In the genomic region with DNA sequence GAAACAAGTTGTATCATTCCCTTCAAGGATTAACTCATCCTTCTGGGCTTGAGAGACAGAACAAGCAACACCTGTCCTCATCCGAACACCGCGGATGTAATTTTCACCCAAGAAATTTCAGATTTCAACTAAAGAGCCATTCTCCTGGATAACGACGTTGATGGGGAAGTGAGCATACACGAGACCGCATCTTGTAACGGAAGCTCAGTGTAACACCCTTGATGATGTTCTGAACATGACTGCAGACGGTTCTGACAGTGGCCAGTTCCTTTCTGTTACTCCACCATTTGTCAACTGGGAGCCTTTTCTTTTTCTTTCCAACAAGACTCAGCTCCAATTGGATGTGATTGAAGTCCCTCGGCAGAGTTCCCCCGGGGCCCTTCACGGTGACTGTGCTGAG, we compare ENCODE assay signal across 2 mouse cellular contexts.
A peak's percentile ranks its signal among the peaks of the same experiment; 100 is the strongest.
TF ChIP-seq lines count a peak whose summit lies in the region.

No protein-coding gene starts in this region.

TF ChIP-seq in CH12.LX, 34 proteins besides CTCF, POLR2A, EP300 and RAD21:
- TF ChIP-seq BHLHE40 (IDR thresholded peaks at IDR 0.05; ENCODE audit: low read depth, low read length), result peak; percentile 58
- TF ChIP-seq SMC3 (IDR thresholded peaks at IDR 0.05; ENCODE audit: low read depth, low read length), result no peak
- no peak for TF ChIP-seq ZNF384 (IDR thresholded peaks at IDR 0.05; ENCODE audit: low read depth, low read length)
- no peak for TF ChIP-seq HCFC1 (IDR thresholded peaks at IDR 0.05; ENCODE audit: low read depth, low read length)
- 0 out of 2 replicates have a peak, but pooled peaks have one; percentile 8 for TF ChIP-seq SIN3A (IDR thresholded peaks at IDR 0.05; ENCODE audit: low read length)
- no peak for TF ChIP-seq TBP (conservative IDR thresholded peaks at IDR 0.05; ENCODE audit: low read depth, low read length)
- no peak for TF ChIP-seq IRF4 (IDR thresholded peaks at IDR 0.05; ENCODE audit: low read depth, low read length)
- no peak for TF ChIP-seq MEF2A (IDR thresholded peaks at IDR 0.05; ENCODE audit: borderline replicate concordance, low read depth, low read length)

TF ChIP-seq in MEL, 35 proteins besides CTCF, POLR2A, EP300 and RAD21:
- TF ChIP-seq ZNF384 (IDR thresholded peaks at IDR 0.05; ENCODE audit: low read depth, low read length) (no peak), POLR2AphosphoS5 (IDR thresholded peaks at IDR 0.05; ENCODE audit: borderline replicate concordance, low read depth, low read length) (no peak), MYB (IDR thresholded peaks at IDR 0.05; ENCODE audit: low read depth, low read length) (0 out of 2 replicates have a peak, but pooled peaks have one; percentile 15), BHLHE40 (IDR thresholded peaks at IDR 0.05; ENCODE audit: borderline replicate concordance, low read depth, low read length) (peak; percentile 23; the same call in 1 of the 2 replicates), ETS1 (IDR thresholded peaks at IDR 0.05; ENCODE audit: low read depth, low read length) (no peak)
